In the genomic region with DNA sequence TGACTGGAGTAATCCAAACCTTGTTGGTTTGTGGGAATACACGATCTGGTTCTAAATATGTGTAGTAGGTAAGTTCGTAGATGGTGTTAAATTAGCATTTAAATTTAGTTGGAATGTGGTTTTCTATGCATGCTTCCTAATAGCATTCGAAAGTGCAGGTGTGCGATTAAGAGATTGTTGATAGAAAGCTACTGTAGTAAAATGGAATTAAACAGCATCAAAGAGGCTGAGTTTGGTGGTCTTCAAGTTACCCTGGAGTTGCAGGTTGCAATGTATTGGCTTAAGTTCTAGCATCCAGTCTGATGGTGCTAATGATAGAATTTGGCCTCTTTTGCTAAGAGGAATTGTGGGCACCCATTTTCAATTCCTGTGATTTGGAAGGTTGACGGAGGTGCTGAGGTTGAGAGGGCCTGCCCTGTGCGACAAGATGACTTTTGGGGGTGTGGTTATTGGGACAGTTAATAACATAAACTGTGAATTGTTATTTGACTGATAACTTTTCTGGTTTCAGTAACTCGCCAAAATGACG, we compare ENCODE assay signal across 1 mouse cellular context.
A peak's percentile ranks its signal among the peaks of the same experiment; 100 is the strongest.
TF ChIP-seq lines count a peak whose summit lies in the region.

No protein-coding gene starts in this region.

TF ChIP-seq in MEL, 35 proteins besides CTCF, POLR2A, EP300 and RAD21 (continued from another document):
- TF ChIP-seq E2F4 (IDR thresholded peaks at IDR 0.05; ENCODE audit: borderline replicate concordance, low read depth, low read length) (peak; percentile 67; the same call in 1 of the 2 replicates), RCOR1 (IDR thresholded peaks at IDR 0.05; ENCODE audit: low read depth, low read length) (peak; percentile 53), MAZ (IDR thresholded peaks at IDR 0.05; ENCODE audit: low read depth, low read length) (no peak), MXI1 (IDR thresholded peaks at IDR 0.05; ENCODE audit: low read depth, low read length) (no peak; the same call in 1 of the 2 replicates), USF2 (IDR thresholded peaks at IDR 0.05; ENCODE audit: borderline replicate concordance in 1 of 2, insufficient read depth in 1 of 2, low read depth in 1 of 2, low read length in 2 of 2) (no peak), HCFC1 (IDR thresholded peaks at IDR 0.05; ENCODE audit: low read depth, low read length) (no peak), MAX (IDR thresholded peaks at IDR 0.05; ENCODE audit: low read length) (no peak), USF1 (IDR thresholded peaks at IDR 0.05; ENCODE audit: low read depth, low read length) (no peak), SMC3 (IDR thresholded peaks at IDR 0.05; ENCODE audit: low read depth, low read length) (no peak), POLR2AphosphoS2 (IDR thresholded peaks at IDR 0.05; ENCODE audit: low read length) (peak; percentile 60; the same call in 1 of the 2 replicates), ZNF384 (IDR thresholded peaks at IDR 0.05; ENCODE audit: low read depth, low read length) (no peak), ELF1 (IDR thresholded peaks at IDR 0.05; ENCODE audit: low read depth, low read length) (no peak), TAL1 (IDR thresholded peaks at IDR 0.05; ENCODE audit: low read length) (no peak), MEF2A (IDR thresholded peaks at IDR 0.05; ENCODE audit: extremely low read depth, insufficient replicate concordance, low read depth, low read length, poor library complexity, severe bottlenecking) (no peak), UBTF (IDR thresholded peaks at IDR 0.05; ENCODE audit: borderline replicate concordance, insufficient read depth, low read depth, low read length) (no peak), NELFE (IDR thresholded peaks at IDR 0.05; ENCODE audit: low read depth, low read length) (no peak), MYB (IDR thresholded peaks at IDR 0.05; ENCODE audit: low read depth, low read length) (peak; percentile 20; the same call in 1 of the 2 replicates), NRF1 (IDR thresholded peaks at IDR 0.05; ENCODE audit: insufficient read depth, low read depth, low read length, poor library complexity, severe bottlenecking) (no peak), BHLHE40 (IDR thresholded peaks at IDR 0.05; ENCODE audit: borderline replicate concordance, low read depth, low read length) (no peak), CHD2 (IDR thresholded peaks at IDR 0.05; ENCODE audit: low read length) (no peak), CHD1 (IDR thresholded peaks at IDR 0.05; ENCODE audit: low read depth, low read length) (peak; percentile 74; the same call in 1 of the 2 replicates)
